Mouse (Mus musculus) mature B cell (primary cell): ENCODE results near the gene Lmbrd1.
"Not testable (repeated sequence)": the region's sequence is repeated elsewhere in the genome, so short reads cannot be mapped to it uniquely, and the experiment has no call there.

Experiments used
- in situ Hi-C: fragments of 300-500 bp; cut with MboI; formaldehyde crosslinking; loops from 2 replicates; pipeline ENCODE4 v1.14.3; 2019

The Lmbrd1 gene

GRCm38 (mm10) chr1:24678205-24678917 lies at the start of gene Lmbrd1:
Gene Lmbrd1 (plus strand): TSS chr1:24678630.
- in situ Hi-C loops, result no loop called here

GRCm38 (mm10) chr1:24633553-24634132 lies 44.8 kb upstream of the Lmbrd1 start:
- in situ Hi-C loops, result no loop called here

DNA sequence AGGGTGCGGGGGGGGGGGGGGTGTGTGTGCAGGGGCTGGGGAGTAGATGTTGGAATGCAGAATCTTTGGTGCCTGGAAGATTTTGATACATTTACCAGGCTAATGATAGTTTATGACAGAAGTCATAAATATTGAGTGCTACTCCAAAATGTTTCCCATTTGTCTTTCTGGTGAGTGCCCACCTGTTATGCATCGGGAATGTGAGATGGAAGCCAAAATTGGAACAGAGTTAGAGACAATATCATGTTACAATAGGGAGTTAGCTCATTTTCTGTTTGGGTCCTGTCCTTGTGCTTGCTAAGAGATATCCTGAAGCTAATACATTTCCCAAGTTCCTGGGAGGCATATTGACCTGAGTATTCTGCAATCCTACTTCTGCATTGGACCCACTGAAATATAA lies 28.3 kb upstream of the Lmbrd1 start:
- in situ Hi-C loops, result no loop called here

- in situ Hi-C loops, result no loop called here
These were observed 18.5 kb upstream of the Lmbrd1 start for GRCm38 (mm10) chr1:24659914-24660313.

DNA sequence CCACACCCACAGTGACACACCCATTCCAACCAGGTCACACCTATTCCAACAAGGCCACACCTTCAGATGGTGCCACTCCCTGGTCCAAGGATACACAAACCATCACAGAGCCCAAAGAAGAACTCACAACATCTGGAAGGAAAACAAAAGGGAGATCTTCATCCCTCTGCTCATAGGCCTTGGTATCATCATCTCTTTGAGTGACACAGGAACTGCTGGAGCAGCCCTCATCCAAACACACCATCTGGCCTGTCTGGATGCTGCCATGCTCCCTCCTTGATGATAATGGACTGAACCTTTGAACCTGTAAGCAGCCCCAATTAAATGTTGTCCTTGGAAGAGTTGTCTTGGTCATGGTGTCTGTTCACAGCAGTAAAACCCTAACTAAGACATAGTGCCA lies 17.8 kb upstream of the Lmbrd1 start:
- in situ Hi-C loops, result not testable (repeated sequence)

DNA sequence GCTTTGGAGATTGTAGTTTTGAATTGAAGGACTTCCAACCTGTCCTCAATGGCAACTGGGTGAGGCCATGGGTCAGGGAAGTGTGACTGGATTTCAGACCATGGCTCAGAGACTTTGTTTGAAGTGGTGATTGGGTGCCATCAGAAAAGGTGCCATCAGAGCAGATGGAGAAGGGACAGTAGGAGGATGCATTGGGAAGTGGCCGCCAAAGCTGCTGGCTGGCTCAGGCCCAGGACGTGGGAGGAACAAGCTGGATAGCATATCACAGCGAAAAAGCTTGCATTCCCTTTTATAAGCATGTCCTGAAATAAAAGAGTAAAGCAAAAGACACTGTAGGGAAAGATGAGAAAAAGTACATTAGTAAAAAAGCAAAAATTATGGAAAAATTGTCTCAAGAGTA lies 16.9 kb upstream of the Lmbrd1 start:
- in situ Hi-C loops, result no loop called here

DNA sequence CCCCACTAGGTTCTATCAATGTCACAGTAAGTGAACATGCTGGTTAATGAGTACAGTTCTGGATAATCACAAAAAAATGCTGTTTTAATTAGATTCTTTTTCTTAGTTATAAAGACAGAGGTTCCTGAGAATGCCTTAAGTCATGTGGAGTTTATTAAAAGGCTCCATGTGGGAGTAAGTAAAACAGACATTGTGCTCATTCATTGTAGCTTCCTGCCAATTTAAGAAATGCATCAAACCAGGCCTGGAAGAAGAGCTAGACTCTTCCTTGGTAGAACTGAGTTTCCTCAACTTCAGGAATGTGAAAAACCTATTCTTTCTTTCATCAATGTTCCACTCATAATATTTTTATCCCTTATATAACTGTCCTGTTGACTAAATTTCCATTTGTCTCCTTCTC lies 14.3 kb upstream of the Lmbrd1 start:
- in situ Hi-C loops, result no loop called here

GRCm38 (mm10) chr1:24673231-24673630 lies 5.2 kb upstream of the Lmbrd1 start:
- in situ Hi-C loops, result no loop called here

- in situ Hi-C loops, result no loop called here
These were observed 724 bp upstream of the Lmbrd1 start for GRCm38 (mm10) chr1:24677706-24678105.

GRCm38 (mm10) chr1:24679071-24679470 lies 641 bp downstream of the Lmbrd1 start:
- in situ Hi-C loops, result no loop called here

DNA sequence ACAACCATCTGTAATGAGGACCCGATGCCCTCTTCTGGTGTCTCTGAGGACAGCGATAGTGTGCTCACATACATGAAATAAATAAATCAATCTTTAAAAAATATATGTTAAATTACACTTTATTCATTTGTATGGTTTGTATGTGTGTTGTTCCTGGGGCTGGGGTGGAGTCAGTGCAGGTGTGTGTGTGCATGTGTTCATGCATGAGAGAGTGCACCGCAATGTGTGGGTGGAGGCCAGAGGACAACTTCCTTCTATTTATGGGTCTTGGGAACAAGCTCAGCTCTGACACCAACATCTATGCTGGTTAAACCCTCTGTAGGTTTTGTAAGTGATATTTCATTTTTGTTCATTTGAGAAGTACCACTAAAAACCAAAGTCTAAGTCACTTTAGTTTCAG lies 2.6 kb downstream of the Lmbrd1 start:
- in situ Hi-C loops, result no loop called here

GRCm38 (mm10) chr1:24681946-24682345 lies 3.5 kb downstream of the Lmbrd1 start:
- in situ Hi-C loops, result no loop called here

GRCm38 (mm10) chr1:24683947-24684346 lies 5.5 kb downstream of the Lmbrd1 start:
- in situ Hi-C loops, result no loop called here

DNA sequence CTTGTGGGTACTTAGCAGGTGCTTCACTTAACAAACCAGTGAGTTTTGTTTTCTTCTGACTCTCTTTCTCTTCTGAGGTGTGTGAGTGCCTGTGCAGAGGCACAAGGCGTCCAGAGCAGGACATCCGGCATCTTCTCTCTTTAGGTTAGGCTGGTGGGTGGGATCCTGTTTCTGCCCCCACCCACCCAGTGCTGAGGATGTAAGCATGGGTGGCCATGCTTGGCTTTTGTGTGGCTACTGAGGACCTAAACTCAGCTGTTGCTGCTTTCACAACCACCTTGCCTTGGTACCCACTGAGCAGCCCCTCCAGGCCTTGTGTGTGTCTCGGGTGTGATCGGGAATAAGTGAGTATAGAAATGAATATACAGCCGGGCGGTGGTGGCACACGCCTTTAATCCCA lies 7.2 kb downstream of the Lmbrd1 start:
- in situ Hi-C loops, result no loop called here

GRCm38 (mm10) chr1:24686235-24687021 lies 8.0 kb downstream of the Lmbrd1 start:
- in situ Hi-C loops, result no loop called here

GRCm38 (mm10) chr1:24697677-24698076 lies 19.2 kb downstream of the Lmbrd1 start:
- in situ Hi-C loops, result no loop called here

DNA sequence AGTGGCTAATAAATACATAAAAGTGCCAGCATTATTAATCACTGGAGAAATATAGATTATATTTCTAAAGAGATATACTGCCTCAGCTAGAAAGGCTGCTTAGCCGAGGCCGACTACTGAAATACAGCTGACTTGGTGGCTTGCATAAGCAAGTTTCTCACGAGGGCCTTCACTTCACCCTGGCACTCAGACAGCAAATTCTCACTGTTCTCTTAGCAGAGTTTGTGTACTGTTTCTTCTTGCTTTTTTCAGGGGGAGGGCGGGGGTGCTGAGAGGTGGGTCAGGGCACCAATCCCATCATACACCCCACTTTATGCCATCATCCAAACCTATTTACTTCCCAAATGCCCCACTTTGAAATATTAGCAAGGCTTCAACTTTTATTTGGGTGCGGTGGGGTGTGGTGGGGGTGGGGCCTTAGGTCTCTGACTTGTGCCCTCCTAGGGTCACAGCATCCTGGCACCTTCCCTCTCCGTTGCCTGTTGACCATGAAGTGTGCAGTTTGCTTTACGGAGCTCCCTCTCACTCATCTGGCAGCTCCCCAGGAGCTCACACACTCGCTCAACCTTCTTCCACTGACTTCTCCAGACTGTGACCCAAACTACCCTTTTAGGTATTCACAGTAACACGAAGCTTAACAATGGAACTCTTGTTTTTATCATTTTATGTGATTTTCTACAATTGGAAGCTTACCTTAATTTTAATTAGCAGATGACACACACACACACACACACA lies 19.9 kb downstream of the Lmbrd1 start:
- in situ Hi-C loops, result no loop called here

GRCm38 (mm10) chr1:24699320-24699719 lies 20.9 kb downstream of the Lmbrd1 start:
- in situ Hi-C loops, result no loop called here

GRCm38 (mm10) chr1:24700241-24700640 lies 21.8 kb downstream of the Lmbrd1 start:
- in situ Hi-C loops, result no loop called here

GRCm38 (mm10) chr1:24703821-24704220 lies 25.4 kb downstream of the Lmbrd1 start:
- in situ Hi-C loops, result no loop called here

GRCm38 (mm10) chr1:24716301-24716700 lies 37.9 kb downstream of the Lmbrd1 start:
- in situ Hi-C loops, result no loop called here

DNA sequence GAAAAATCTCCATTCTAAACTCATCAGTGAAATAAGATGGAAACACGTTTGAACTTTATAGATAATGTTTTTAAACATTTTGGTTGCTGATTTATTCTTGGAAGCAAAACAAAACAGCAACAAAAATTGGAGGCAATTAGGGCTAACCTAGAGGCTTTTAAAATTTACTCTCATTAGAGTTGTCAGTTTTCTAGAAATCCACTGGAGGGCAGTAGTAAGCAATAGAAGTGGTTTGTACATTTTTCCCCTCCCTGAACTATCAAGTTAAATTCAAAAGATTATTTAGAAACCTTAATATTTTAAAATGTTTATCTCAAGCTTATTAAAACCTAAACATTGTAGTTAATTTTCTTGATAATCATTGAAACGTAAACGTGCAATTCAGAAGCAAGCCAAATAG lies 41.2 kb downstream of the Lmbrd1 start:
- in situ Hi-C loops, result no loop called here
